Mouse (Mus musculus) small intestine, adult 2 months (tissue): Measurements from ENCODE around the gene Cep78. TPM values are rescaled to one million over a fixed set of nuclear protein-coding genes. Genes with fewer than 3 reads are reported as not detected.
A peak's percentile ranks its signal among the peaks of the same experiment; 100 is the strongest.

Experiments used
- H3K27ac ChIP-seq: fragments of 200-500 bp; 2 replicates; pipeline ENCODE4 v1.5.1; 2012; ENCODE audit warnings: low read depth, low read length, control low read depth, inconsistent platforms; ENCODE audit not compliant: insufficient read depth
- H3K27me3 ChIP-seq: fragments of 200-500 bp; 2 replicates; pipeline ENCODE4 v1.6.1; 2012; ENCODE audit warnings: mild to moderate bottlenecking, moderate library complexity, low read length, inconsistent platforms; ENCODE audit not compliant: control insufficient read depth, insufficient read depth
- H3K36me3 ChIP-seq: fragments of 200-500 bp; 2 replicates; pipeline ENCODE4 v1.6.1; 2012; ENCODE audit warnings: mild to moderate bottlenecking, low read length, control low read depth, inconsistent platforms; ENCODE audit not compliant: control insufficient read depth, insufficient read depth
- H3K4me1 ChIP-seq: fragments of 200-500 bp; 2 replicates; pipeline ENCODE4 v1.6.1; 2012; ENCODE audit warnings: low read length, inconsistent platforms, mixed read lengths; ENCODE audit not compliant: control insufficient read depth, insufficient read depth, insufficient read length
- H3K4me3 ChIP-seq: fragments of 200-500 bp; 2 replicates; pipeline ENCODE4 v1.5.1; 2012; ENCODE audit warnings: low read depth, mild to moderate bottlenecking, control low read depth, inconsistent platforms, low read length, moderate library complexity
- CTCF ChIP-seq: fragments of 200-500 bp; IDR thresholded peaks from 2 replicates; pipeline ENCODE4 v1.5.1; 2012; ENCODE audit warnings: low read depth, mild to moderate bottlenecking, control low read depth, inconsistent platforms, low read length, moderate library complexity, mixed read lengths; ENCODE audit not compliant: insufficient replicate concordance, insufficient read length; ENCODE audit errors: extremely low read depth
- POLR2A ChIP-seq: fragments of 200-500 bp; IDR thresholded peaks from 2 replicates; pipeline ENCODE4 v1.6.1; 2012; ENCODE audit warnings: low read depth, mild to moderate bottlenecking, control low read depth, inconsistent platforms, low read length, moderate library complexity
- WGBS: fragments of 180-500 bp; shearing (Covaris S2); methylation state at CpG from one replicate; pipeline ENCODE4 v1.1.7; 2018; 5-methylcytosine and 5-hydroxymethylcytosine counted together
- polyA plus RNA-seq: library from polyadenylated mRNA; depleted of rRNA; stranded (reverse); fragments of >200 nt; gene quantifications from 2 replicates; pipeline ENCODE4 v1.2.3, GENCODE M21; 2012

Cep78 gene
- polyA plus RNA-seq, 1 experiment, result 1.1 TPM

DNA sequence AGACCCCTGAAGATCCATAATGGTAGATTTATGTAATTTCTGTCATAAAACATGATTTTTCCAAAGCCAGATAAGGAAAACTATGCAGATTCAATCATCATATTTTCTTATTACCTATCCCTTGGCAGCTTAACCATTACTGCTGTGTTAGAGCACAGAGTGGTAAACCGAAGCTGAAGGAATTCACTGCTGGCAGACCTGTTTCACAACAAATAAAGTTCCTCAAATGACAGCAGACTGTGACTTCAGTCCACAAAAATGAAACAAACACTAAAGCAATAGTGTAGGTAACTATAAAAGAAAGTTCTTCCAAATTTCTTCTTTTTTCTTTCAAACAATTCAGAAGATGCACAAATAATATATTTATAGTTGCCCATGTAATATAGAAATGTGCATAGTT is 5.3 kb upstream of the Cep78 start:
- no peak overlapping the region for H3K27ac ChIP-seq
- no peak for TF ChIP-seq CTCF
- no peaks in the 10 kb centered on the region for H3K36me3 ChIP-seq
- H3K4me1 ChIP-seq, result no peaks in the 10 kb centered on the region
- H3K4me3 ChIP-seq, result no peak overlapping the region
- 61% methylated on average over 1 of the region's 1 CpGs for WGBS
- no peaks in the 10 kb centered on the region for H3K27me3 ChIP-seq

GRCm38 (mm10) chr19:15985172-15985713 is 454 bp upstream of the Cep78 start:
- H3K27ac ChIP-seq, result no peak overlapping the region
- WGBS, result 31% methylated on average over 10 of the region's 10 CpGs
- H3K4me3 ChIP-seq, result peak overlapping the region; percentile 66
- H3K27me3 ChIP-seq, result no peaks in the 10 kb centered on the region
- no peaks in the 10 kb centered on the region for H3K4me1 ChIP-seq
- H3K36me3 ChIP-seq, result no peaks in the 10 kb centered on the region
- TF ChIP-seq POLR2A, result no peak
- TF ChIP-seq CTCF, result no peak

DNA sequence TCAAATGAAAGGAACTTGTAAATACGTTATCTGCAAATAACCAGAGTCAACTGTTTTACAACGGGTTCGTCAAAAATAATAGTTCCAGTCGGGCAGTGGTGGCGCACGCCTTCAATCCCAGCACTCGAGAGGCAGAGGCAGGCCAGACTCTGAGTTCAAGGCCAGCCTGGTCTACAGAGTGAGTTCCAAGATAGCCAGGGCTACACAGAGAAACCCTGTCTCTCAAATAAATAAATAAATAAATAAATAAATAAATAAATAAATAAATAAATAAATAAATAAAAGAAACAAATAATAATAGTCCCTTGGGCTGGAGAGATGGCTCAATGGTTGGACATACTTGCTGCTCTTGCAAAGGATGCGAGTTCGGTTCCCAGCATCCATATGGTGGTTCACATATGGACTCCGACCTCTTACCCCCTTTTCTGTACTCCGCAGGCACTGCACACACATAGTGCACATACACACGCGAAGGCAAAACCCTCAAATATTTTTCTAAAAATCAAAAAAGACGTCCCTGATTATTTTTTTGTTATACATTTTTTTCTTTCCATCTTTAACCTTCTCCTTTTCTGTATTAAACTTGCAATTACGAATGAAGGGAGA is 947 bp downstream of the Cep78 start:
- Histone ChIP-seq H3K27ac (no peak overlapping the region), H3K36me3 (no peaks in the 10 kb centered on the region), H3K4me3 (peak overlapping the region; percentile 66; the same call in 1 of the 2 replicates), H3K27me3 (no peaks in the 10 kb centered on the region), H3K4me1 (no peaks in the 10 kb centered on the region)
- WGBS, result 50% methylated on average over 15 of the region's 15 CpGs
- TF ChIP-seq POLR2A (no peak), CTCF (no peak)

- WGBS, result 77% methylated on average over 10 of the region's 10 CpGs
- H3K27ac ChIP-seq, result no peak overlapping the region
- H3K36me3 ChIP-seq, result 0 out of 2 replicates have a peak, but pooled peaks cover 2% of the 10 kb centered on the region
These were observed 1.7 kb downstream of the Cep78 start for GRCm38 (mm10) chr19:15982926-15983738.

DNA sequence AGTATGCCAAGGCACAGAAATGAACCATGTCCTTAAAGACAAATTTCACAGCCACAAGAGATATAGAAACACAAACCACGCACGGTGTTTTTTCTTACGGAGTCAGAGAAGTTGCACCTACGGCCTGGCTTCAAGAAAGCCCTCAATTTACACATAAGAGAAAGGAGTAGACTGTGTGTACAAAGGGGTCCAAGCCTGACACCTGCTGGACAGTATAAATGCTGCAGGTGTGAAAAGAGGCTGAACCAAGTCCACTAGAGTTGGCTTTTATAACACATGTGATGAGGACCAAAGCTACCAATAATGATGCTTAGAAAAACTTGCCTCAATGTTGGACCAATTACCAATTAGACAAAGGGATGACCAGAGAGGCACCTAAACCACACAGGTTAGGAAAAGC is 2.9 kb downstream of the Cep78 start:
- H3K4me3 ChIP-seq, result no peak overlapping the region
- H3K4me1 ChIP-seq, result no peaks in the 10 kb centered on the region
- no peak overlapping the region for H3K27ac ChIP-seq
- no peaks in the 10 kb centered on the region for H3K27me3 ChIP-seq
- 22% methylated on average over 4 of the region's 4 CpGs for WGBS
- H3K36me3 ChIP-seq, result 0 out of 2 replicates have a peak, but pooled peaks cover 2% of the 10 kb centered on the region
- TF ChIP-seq POLR2A (no peak), CTCF (no peak)

More at GRCm38 (mm10) chr19:15982926-15983738, 1.7 kb downstream of the Cep78 start:
- TF ChIP-seq CTCF (no peak), POLR2A (no peak)
- Histone ChIP-seq H3K4me1 (no peaks in the 10 kb centered on the region), H3K27me3 (no peaks in the 10 kb centered on the region), H3K4me3 (no peak overlapping the region)

DNA sequence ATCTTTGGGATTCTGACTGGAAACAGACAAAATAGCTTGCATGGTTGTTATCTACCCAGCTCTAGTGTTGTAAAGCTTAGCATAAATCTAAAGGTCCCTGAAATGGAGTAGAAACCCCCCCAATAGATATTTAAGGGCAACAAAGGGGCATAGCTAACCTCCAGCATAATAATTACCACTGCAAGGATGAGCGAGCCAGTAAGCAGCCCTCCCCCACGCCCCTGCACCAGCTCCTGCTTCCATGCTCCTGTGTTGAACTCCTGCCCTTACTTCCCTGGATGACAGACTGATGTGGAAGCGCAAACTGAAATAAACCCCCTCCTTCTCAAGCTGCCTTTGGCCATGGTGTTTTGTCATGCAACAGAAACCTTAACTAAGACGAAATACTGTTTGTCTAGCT is 11.4 kb downstream of the Cep78 start:
- Histone ChIP-seq H3K4me3 (no peak overlapping the region), H3K4me1 (no peaks in the 10 kb centered on the region), H3K27me3 (no peaks in the 10 kb centered on the region), H3K27ac (no peak overlapping the region), H3K36me3 (no peaks in the 10 kb centered on the region; the same call in 1 of the 2 replicates)
- no peak for TF ChIP-seq POLR2A
- WGBS, result 82% methylated on average over 4 of the region's 4 CpGs

- WGBS, result 35% methylated on average over 3 of the region's 3 CpGs
- TF ChIP-seq CTCF, result peak; percentile 45; the same call in 1 of the 2 replicates
- no peak for TF ChIP-seq POLR2A
- Histone ChIP-seq H3K4me3 (no peak overlapping the region), H3K27ac (no peak overlapping the region), H3K36me3 (peaks cover 2% of the 10 kb centered on the region; the same call in 1 of the 2 replicates), H3K27me3 (no peaks in the 10 kb centered on the region), H3K4me1 (no peaks in the 10 kb centered on the region)
These were observed 19.7 kb downstream of the Cep78 start for GRCm38 (mm10) chr19:15965082-15965481.
